Mouse (Mus musculus) erythroblast, embryonic 14.5 days (primary cell): Measurements from ENCODE around the gene Gm10382.

Experiments used
- GATA1 ChIP-seq: IDR thresholded peaks from 2 replicates; pipeline ENCODE4 v1.6.1; 2012; ENCODE audit warnings: low read length, inconsistent platforms, mixed read lengths
- TAL1 ChIP-seq: IDR thresholded peaks from 3 replicates; pipeline ENCODE4 v1.6.1; 2012; ENCODE audit warnings: low read length, inconsistent platforms, mixed read lengths

DNA sequence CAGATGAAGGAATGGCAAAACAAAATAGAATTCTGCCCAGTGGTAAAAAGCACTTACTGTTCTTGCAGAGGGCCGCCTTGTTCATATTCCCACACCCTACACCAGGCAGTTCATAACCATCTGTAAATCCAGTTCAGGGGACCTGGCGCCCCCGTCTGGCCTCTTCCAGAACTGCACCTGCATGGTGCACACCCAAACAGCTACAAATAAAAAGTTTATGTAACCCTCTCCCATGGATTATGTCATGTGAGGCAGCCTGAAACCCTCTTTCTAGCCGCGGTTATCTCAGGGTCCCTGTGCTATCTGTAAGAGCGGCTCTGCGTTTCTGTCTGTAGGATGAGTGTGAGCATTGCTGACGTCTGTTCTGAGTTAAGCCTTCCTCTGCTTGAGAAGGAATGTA lies 40.6 kb upstream of the Gm10382 start:
- no peak for TF ChIP-seq GATA1
- no peak for TF ChIP-seq TAL1
